Mouse (Mus musculus): ENCODE data around the gene Lhfpl5. TPM values are rescaled to one million over a fixed set of nuclear protein-coding genes. Genes with fewer than 3 reads are reported as not detected.

Lhfpl5 gene
- not detected in 2 replicates for polyA plus RNA-seq (2012; rRNA removed)

DNA sequence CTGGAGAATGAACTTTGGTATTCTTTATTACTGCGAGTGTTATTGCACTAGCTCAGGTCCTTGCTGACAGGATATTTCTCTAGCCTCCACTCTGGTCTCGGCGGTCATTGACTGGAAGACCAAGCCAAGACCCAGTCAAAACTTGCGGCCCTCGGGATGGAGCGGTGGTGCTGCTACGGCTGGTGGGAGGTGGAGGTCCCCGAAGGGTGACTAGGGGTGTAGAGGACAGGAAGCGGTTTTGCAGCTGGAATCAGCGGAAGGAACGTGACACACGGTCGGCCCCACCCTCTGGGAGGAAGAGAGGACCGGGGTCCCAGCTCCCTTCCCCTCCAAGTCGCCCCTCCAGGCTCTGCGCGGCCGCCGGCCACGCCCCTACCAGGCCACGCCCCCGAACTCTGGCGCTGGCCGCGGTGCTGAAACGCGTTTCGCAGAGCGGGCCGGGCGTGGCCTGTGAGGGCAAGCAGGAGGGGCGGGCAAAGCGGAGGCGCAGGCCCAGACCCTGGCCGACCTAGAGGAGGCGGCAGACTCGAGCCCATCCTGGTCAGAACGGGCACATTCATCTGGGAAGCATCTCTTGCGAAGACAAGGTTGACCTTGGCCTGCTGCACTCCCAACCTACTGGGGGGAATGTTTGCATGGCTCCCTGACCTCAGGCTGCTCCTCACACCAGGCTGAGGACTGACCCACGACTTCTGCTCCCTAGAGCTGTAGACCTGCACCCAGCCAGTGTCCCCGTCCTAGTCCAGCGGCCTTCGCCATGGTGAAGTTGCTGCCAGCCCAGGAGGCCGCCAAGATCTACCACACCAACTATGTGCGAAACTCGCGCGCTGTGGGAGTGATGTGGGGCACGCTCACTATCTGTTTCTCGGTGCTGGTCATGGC lies at the start of gene Lhfpl5:
Gene Lhfpl5, plus strand, starts transcription at position 398 of the 882 bp plus-strand sequence.
- 13% methylated on average over 50 of the region's 50 CpGs for WGBS

DNA sequence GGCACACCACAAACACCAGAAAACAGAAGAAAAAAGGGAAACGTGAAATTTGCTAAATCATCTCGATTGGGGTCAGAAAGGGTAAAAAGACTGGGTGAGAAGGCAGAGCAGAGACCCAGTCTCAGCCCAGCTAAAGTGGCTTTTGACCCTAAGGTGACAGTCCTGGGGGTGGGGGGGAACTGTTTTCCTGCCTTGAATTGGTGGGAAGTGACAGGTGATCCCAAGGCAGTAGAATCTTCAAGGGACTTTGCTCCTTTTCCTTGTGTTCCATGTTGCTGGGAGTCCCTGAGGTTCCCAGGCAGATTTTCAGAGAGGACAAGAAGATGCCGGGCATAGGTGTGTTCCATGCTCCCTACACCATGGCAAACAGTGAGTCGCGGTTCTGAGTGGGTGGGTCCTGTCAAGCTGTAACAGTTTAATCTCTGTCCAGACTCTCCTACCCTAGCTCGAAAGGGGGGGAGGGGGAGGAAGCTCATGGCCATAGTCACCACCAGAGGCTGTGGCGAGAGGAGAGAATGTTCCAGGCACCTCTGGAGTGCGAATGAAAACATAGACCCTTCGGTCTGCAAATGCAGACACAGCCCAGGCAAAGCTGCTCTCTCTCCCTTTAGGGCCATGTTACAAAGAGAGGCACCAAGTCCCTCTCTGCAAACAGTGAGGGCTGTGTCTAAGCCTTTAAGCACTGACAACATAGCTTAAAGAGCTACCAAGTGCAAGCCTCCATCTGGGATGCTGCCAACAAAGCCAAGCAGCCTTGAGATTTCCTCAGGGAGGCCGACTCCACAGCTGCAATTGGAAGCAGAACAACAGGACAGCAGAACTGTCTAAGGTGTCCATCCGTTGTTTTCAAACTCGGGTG lies 48.0 kb upstream of the Lhfpl5 start:
- Histone ChIP-seq H3K27me3 (ENCODE audit: control insufficient read depth, insufficient read depth, low read length) (no peaks in the 10 kb centered on the region), H3K4me3 (ENCODE audit: extremely low read depth, insufficient read depth, insufficient read length) (no peak overlapping the region), H3K36me3 (ENCODE audit: control insufficient read depth, insufficient read depth, low read length) (no peaks in the 10 kb centered on the region), H3K27ac (ENCODE audit: insufficient read depth, low read length) (no peak overlapping the region), H3K4me1 (ENCODE audit: control insufficient read depth, insufficient read depth, insufficient read length) (peaks cover 18% of the 10 kb centered on the region; the same call in 1 of the 2 replicates)
- WGBS: 23% methylated on average over 12 of the region's 12 CpGs
- no peak for TF ChIP-seq CTCF (IDR thresholded peaks at IDR 0.05; ENCODE audit: extremely low read depth, insufficient read depth, insufficient read length, insufficient replicate concordance)
- no peak for TF ChIP-seq POLR2A (IDR thresholded peaks at IDR 0.05; ENCODE audit: low read depth, low read length)
- DNase-seq (ENCODE audit: low read depth in 1 of 2, low spot score in 2 of 2): no peak

More for the DNA sequence above, at the start of gene Lhfpl5:
- no peak for TF ChIP-seq CTCF (IDR thresholded peaks at IDR 0.05; ENCODE audit: extremely low read depth, insufficient read depth, insufficient read length, insufficient replicate concordance)
- no peak for TF ChIP-seq POLR2A (IDR thresholded peaks at IDR 0.05; ENCODE audit: low read depth, low read length)
- Histone ChIP-seq H3K4me3 (ENCODE audit: extremely low read depth, insufficient read depth, insufficient read length) (no peak within 1 kb of the TSS), H3K36me3 (ENCODE audit: control insufficient read depth, insufficient read depth, low read length) (no peaks in the 10 kb centered on the region), H3K27me3 (ENCODE audit: control insufficient read depth, insufficient read depth, low read length) (peaks cover 2% of the 10 kb centered on the region; the same call in 1 of the 2 replicates), H3K27ac (ENCODE audit: insufficient read depth, low read length) (no peak within 1 kb of the TSS), H3K4me1 (ENCODE audit: control insufficient read depth, insufficient read depth, insufficient read length) (no peaks in the 10 kb centered on the region; the same call in 1 of the 2 replicates)
- peak in 1 of 2 experiments; percentile 10 for DNase-seq (ENCODE audit: low read depth in 1 of 2, low spot score in 2 of 2)

DNA sequence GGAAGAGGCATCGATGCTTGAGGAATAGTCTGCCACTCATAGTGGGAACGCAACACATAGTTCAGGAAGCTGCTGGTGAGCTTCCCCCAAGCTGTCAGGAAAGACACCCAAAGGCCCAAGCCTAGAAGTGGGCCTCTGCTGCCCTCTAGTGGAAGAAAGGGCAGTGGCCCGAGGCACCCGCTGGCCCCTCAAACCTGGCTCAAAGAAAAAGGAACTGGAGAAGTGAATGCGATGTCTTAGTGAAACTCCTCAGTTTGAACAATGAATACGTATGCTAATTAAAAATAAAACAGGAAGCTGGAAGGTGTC lies 47.4 kb upstream of the Lhfpl5 start:
- under 1% methylated on average over 6 of the region's 6 CpGs for WGBS
- no peak overlapping the region for H3K27ac ChIP-seq (ENCODE audit: insufficient read depth, low read length)

DNA sequence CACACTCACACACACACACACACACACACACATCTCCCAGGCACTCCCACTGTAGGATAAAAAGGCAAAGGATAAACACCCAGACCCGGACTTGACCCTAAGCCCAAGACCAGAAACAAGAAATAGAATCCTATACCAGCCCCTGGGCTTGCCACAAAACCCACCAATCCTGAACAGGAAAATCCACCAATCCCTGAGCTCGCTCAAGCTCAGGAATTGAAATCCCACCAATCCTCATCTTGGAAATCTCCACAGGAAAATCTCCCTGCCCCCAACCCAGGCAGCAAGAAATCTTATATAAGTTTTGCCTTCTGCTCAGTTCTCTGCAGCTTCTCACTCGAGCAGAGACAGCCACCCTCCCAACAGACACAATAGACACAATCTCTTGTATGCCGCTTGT lies 46.3 kb upstream of the Lhfpl5 start:
- no peak overlapping the region for H3K4me3 ChIP-seq (ENCODE audit: extremely low read depth, insufficient read depth, insufficient read length)
- TF ChIP-seq CTCF (IDR thresholded peaks at IDR 0.05; ENCODE audit: extremely low read depth, insufficient read depth, insufficient read length, insufficient replicate concordance): no peak
- no peak for TF ChIP-seq POLR2A (IDR thresholded peaks at IDR 0.05; ENCODE audit: low read depth, low read length)
- H3K27me3 ChIP-seq (ENCODE audit: control insufficient read depth, insufficient read depth, low read length): no peaks in the 10 kb centered on the region
- no peaks in the 10 kb centered on the region for H3K36me3 ChIP-seq (ENCODE audit: control insufficient read depth, insufficient read depth, low read length)
- no peak overlapping the region for H3K27ac ChIP-seq (ENCODE audit: insufficient read depth, low read length)
- H3K4me1 ChIP-seq (ENCODE audit: control insufficient read depth, insufficient read depth, insufficient read length): peaks cover 16% of the 10 kb centered on the region; the same call in 1 of the 2 replicates
- no peak for DNase-seq (ENCODE audit: low read depth in 1 of 2, low spot score in 2 of 2)
- 85% methylated on average over 4 of the region's 4 CpGs for WGBS

More for the DNA sequence above, 47.4 kb upstream of the Lhfpl5 start:
- no peak for TF ChIP-seq POLR2A (IDR thresholded peaks at IDR 0.05; ENCODE audit: low read depth, low read length)
- peak; percentile 99 for TF ChIP-seq CTCF (IDR thresholded peaks at IDR 0.05; ENCODE audit: extremely low read depth, insufficient read depth, insufficient read length, insufficient replicate concordance)
- no peaks in the 10 kb centered on the region for H3K27me3 ChIP-seq (ENCODE audit: control insufficient read depth, insufficient read depth, low read length)
- no peak overlapping the region for H3K4me3 ChIP-seq (ENCODE audit: extremely low read depth, insufficient read depth, insufficient read length)
- no peaks in the 10 kb centered on the region for H3K36me3 ChIP-seq (ENCODE audit: control insufficient read depth, insufficient read depth, low read length)
- H3K4me1 ChIP-seq (ENCODE audit: control insufficient read depth, insufficient read depth, insufficient read length): peaks cover 18% of the 10 kb centered on the region; the same call in 1 of the 2 replicates
- DNase-seq (ENCODE audit: low read depth in 1 of 2, low spot score in 2 of 2): peak; percentile 57 to 89

DNA sequence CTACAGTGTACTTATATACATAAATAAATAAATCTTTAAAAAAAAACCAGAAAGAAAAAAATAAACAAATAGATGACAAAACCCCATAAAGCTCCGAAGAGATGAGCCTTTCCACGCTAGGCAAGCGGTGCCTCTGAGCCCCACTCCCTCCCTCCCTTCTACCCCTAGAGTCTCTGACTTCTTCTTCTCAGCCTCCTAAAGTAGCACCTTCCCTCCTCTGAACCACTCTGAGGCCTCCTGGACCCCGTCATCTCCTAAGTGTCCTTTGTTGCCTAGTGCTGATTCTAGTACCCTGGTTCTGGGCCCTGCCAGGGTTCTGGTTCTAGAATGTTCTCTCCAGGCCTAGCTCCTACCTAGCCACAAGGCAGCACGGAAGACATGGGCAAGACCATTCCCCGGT lies 44.9 kb upstream of the Lhfpl5 start, which contains the start of gene Armc12:
Gene Armc12, plus strand, starts transcription at position 301 of the 400 bp plus-strand sequence.
- Histone ChIP-seq H3K36me3 (ENCODE audit: control insufficient read depth, insufficient read depth, low read length) (no peaks in the 10 kb centered on the region), H3K4me1 (ENCODE audit: control insufficient read depth, insufficient read depth, insufficient read length) (peaks cover 5% of the 10 kb centered on the region; the same call in 1 of the 2 replicates), H3K27me3 (ENCODE audit: control insufficient read depth, insufficient read depth, low read length) (no peaks in the 10 kb centered on the region), H3K27ac (ENCODE audit: insufficient read depth, low read length) (no peak within 1 kb of the TSS), H3K4me3 (ENCODE audit: extremely low read depth, insufficient read depth, insufficient read length) (no peak within 1 kb of the TSS)
- no peak for DNase-seq (ENCODE audit: low read depth in 1 of 2, low spot score in 2 of 2)
- TF ChIP-seq CTCF (IDR thresholded peaks at IDR 0.05; ENCODE audit: extremely low read depth, insufficient read depth, insufficient read length, insufficient replicate concordance) (no peak), POLR2A (IDR thresholded peaks at IDR 0.05; ENCODE audit: low read depth, low read length) (no peak)
- WGBS: 91% methylated on average over 6 of the region's 6 CpGs

DNA sequence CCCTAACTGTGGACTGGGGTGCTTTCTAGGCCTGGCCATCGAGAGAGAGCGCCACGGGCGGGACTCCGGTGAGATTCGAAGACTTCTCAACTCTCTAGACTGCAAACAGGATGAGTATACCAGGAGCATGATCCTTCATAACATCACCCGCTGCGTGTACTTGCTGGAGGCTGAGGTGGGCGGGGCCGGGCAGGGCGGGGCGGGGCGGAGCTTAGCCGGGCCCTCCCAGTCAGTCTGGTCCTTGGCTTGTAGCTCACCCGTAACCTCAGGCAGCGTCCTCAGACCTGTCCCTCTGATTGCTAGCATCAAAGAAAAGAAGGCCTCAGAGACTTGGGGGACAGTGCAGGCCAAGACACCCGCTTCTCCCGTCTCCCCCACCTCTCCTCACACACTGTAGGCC lies 43.5 kb upstream of the Lhfpl5 start:
- DNase-seq (ENCODE audit: low read depth in 1 of 2, low spot score in 2 of 2): no peak
- Histone ChIP-seq H3K4me3 (ENCODE audit: extremely low read depth, insufficient read depth, insufficient read length) (no peak overlapping the region), H3K27me3 (ENCODE audit: control insufficient read depth, insufficient read depth, low read length) (no peaks in the 10 kb centered on the region), H3K4me1 (ENCODE audit: control insufficient read depth, insufficient read depth, insufficient read length) (peaks cover 4% of the 10 kb centered on the region; the same call in 1 of the 2 replicates), H3K36me3 (ENCODE audit: control insufficient read depth, insufficient read depth, low read length) (no peaks in the 10 kb centered on the region), H3K27ac (ENCODE audit: insufficient read depth, low read length) (no peak overlapping the region)
- TF ChIP-seq CTCF (IDR thresholded peaks at IDR 0.05; ENCODE audit: extremely low read depth, insufficient read depth, insufficient read length, insufficient replicate concordance) (no peak), POLR2A (IDR thresholded peaks at IDR 0.05; ENCODE audit: low read depth, low read length) (no peak)
- WGBS: 47% methylated on average over 18 of the region's 18 CpGs
